Mouse (Mus musculus) testis, adult 2 months (tissue): ENCODE data around the gene Hsd17b2. TPM values are rescaled to one million over a fixed set of nuclear protein-coding genes. Genes with fewer than 3 reads are reported as not detected.

ENCODE experiments used
- H3K27ac ChIP-seq: fragments of 200-500 bp; 2 replicates; pipeline ENCODE4 v1.5.1; 2012; ENCODE audit warnings: low read depth, low read length; ENCODE audit not compliant: control insufficient read depth, insufficient read depth
- H3K27me3 ChIP-seq: fragments of 200-500 bp; 2 replicates; pipeline ENCODE4 v1.6.1; 2012; ENCODE audit warnings: mild to moderate bottlenecking, low read length, moderate library complexity; ENCODE audit not compliant: control insufficient read depth, insufficient read depth
- H3K36me3 ChIP-seq: fragments of 200-500 bp; 2 replicates; pipeline ENCODE4 v1.6.1; 2012; ENCODE audit warnings: mild to moderate bottlenecking, low read length; ENCODE audit not compliant: control insufficient read depth, insufficient read depth
- H3K4me1 ChIP-seq: fragments of 200-500 bp; 2 replicates; pipeline ENCODE4 v1.6.1; 2012; ENCODE audit warnings: low read length; ENCODE audit not compliant: control insufficient read depth, insufficient read depth
- H3K4me3 ChIP-seq: fragments of 200-500 bp; 2 replicates; pipeline ENCODE4 v1.5.1; 2012; ENCODE audit warnings: low read depth, mild to moderate bottlenecking, low read length, moderate library complexity, mixed read lengths; ENCODE audit not compliant: control insufficient read depth
- CTCF ChIP-seq: fragments of 200-500 bp; IDR thresholded peaks from 2 replicates; pipeline ENCODE4 v1.5.1; 2012; ENCODE audit warnings: low read depth, mild to moderate bottlenecking, inconsistent platforms, low read length, moderate library complexity; ENCODE audit not compliant: control insufficient read depth, insufficient read depth, insufficient replicate concordance
- POLR2A ChIP-seq: fragments of 200-500 bp; IDR thresholded peaks from 2 replicates; pipeline ENCODE4 v1.6.1; 2012; ENCODE audit warnings: low read depth, mild to moderate bottlenecking, inconsistent platforms, low read length, moderate library complexity; ENCODE audit not compliant: control insufficient read depth
- polyA plus RNA-seq: library from polyadenylated mRNA; depleted of rRNA; stranded (reverse); fragments of >200 nt; gene quantifications from 2 replicates; pipeline ENCODE4 v1.2.3, GENCODE M21; 2012; rRNA removed

Hsd17b2 gene
- 0.57 and 0.60 TPM in 2 replicates for polyA plus RNA-seq

- TF ChIP-seq POLR2A (no peak), CTCF (no peak)
- no peaks in the 10 kb centered on the region for H3K4me1 ChIP-seq
- H3K36me3 ChIP-seq, result no peaks in the 10 kb centered on the region
- no peak within 1 kb of the TSS for H3K4me3 ChIP-seq
- H3K27me3 ChIP-seq, result no peaks in the 10 kb centered on the region
- no peak within 1 kb of the TSS for H3K27ac ChIP-seq
These were observed at the start of gene Hsd17b2 for GRCm38 (mm10) chr8:117701859-117702258. Gene Hsd17b2 (plus strand): TSS chr8:117701904.

GRCm38 (mm10) chr8:117652318-117652717 is 49.4 kb upstream of the Hsd17b2 start:
- Histone ChIP-seq H3K27ac (no peak overlapping the region), H3K36me3 (no peaks in the 10 kb centered on the region), H3K4me3 (no peak overlapping the region), H3K4me1 (no peaks in the 10 kb centered on the region), H3K27me3 (no peaks in the 10 kb centered on the region)
- TF ChIP-seq POLR2A, result no peak
- TF ChIP-seq CTCF, result no peak

GRCm38 (mm10) chr8:117658990-117659389 is 42.7 kb upstream of the Hsd17b2 start:
- H3K27ac ChIP-seq, result no peak overlapping the region
- H3K4me3 ChIP-seq, result no peak overlapping the region
- TF ChIP-seq CTCF (no peak; the same call in 1 of the 2 replicates), POLR2A (no peak)
- no peaks in the 10 kb centered on the region for H3K27me3 ChIP-seq
- no peaks in the 10 kb centered on the region; the same call in 1 of the 2 replicates for H3K36me3 ChIP-seq
- H3K4me1 ChIP-seq, result peaks cover 5% of the 10 kb centered on the region; the same call in 1 of the 2 replicates

- Histone ChIP-seq H3K4me1 (peaks cover 5% of the 10 kb centered on the region; the same call in 1 of the 2 replicates), H3K27ac (no peak overlapping the region), H3K27me3 (no peaks in the 10 kb centered on the region), H3K36me3 (no peaks in the 10 kb centered on the region; the same call in 1 of the 2 replicates), H3K4me3 (no peak overlapping the region)
- TF ChIP-seq POLR2A, result no peak
- TF ChIP-seq CTCF, result no peak
These were observed 41.2 kb upstream of the Hsd17b2 start for GRCm38 (mm10) chr8:117660358-117661031.

- no peaks in the 10 kb centered on the region for H3K27me3 ChIP-seq
- no peak for TF ChIP-seq CTCF
- H3K4me3 ChIP-seq, result no peak overlapping the region
- H3K36me3 ChIP-seq, result no peaks in the 10 kb centered on the region; the same call in 1 of the 2 replicates
- no peak overlapping the region for H3K27ac ChIP-seq
- H3K4me1 ChIP-seq, result no peaks in the 10 kb centered on the region
These were observed 34.2 kb upstream of the Hsd17b2 start for GRCm38 (mm10) chr8:117667349-117668124.

- H3K36me3 ChIP-seq, result no peaks in the 10 kb centered on the region
- H3K27ac ChIP-seq, result no peak overlapping the region
- peaks cover 3% of the 10 kb centered on the region for H3K4me1 ChIP-seq
- no peak overlapping the region for H3K4me3 ChIP-seq
- TF ChIP-seq POLR2A (no peak), CTCF (no peak)
- no peaks in the 10 kb centered on the region for H3K27me3 ChIP-seq
These were observed 31.2 kb upstream of the Hsd17b2 start for GRCm38 (mm10) chr8:117670461-117670860.

GRCm38 (mm10) chr8:117672558-117672957 is 29.1 kb upstream of the Hsd17b2 start:
- H3K4me1 ChIP-seq, result peaks cover 3% of the 10 kb centered on the region
- no peak overlapping the region for H3K27ac ChIP-seq
- no peak for TF ChIP-seq POLR2A
- no peak for TF ChIP-seq CTCF
- H3K27me3 ChIP-seq, result no peaks in the 10 kb centered on the region
- no peak overlapping the region for H3K4me3 ChIP-seq
- H3K36me3 ChIP-seq, result no peaks in the 10 kb centered on the region
